Mouse (Mus musculus) heart, embryonic 15.5 days (tissue): ENCODE data around the gene Anks1b. TPM values are rescaled to one million over a fixed set of nuclear protein-coding genes. Genes with fewer than 3 reads are reported as not detected.

Source experiments
- ATAC-seq: fragments of 200-750 bp; cut with Nextera tagmentation; replicated peaks from 2 replicates; pipeline ENCODE4 v1.8.0; 2017; ENCODE audit warnings: low read depth, moderate TSS enrichment; ENCODE audit not compliant: insufficient number of reproducible peaks, insufficient read depth, low FRiP score
- H3K27ac ChIP-seq: fragments of 300-500 bp; sonication (generic); 2 replicates; pipeline ENCODE4 v1.5.1; 2015; ENCODE audit warnings: mild to moderate bottlenecking, inconsistent platforms
- H3K27me3 ChIP-seq: fragments of 300-500 bp; sonication (generic); 2 replicates; pipeline ENCODE4 v1.6.1; 2015; ENCODE audit warnings: inconsistent platforms
- H3K36me3 ChIP-seq: fragments of 300-500 bp; sonication (generic); 2 replicates; pipeline ENCODE4 v1.6.1; 2015; ENCODE audit warnings: mild to moderate bottlenecking, inconsistent platforms
- H3K4me1 ChIP-seq: fragments of 300-500 bp; sonication (generic); replicated peaks from 2 replicates; pipeline ENCODE4 v1.6.1; 2015; ENCODE audit warnings: inconsistent platforms
- H3K4me2 ChIP-seq: fragments of 300-500 bp; sonication (generic); 2 replicates; pipeline ENCODE4 v1.6.1; 2015; ENCODE audit warnings: inconsistent platforms, mild to moderate bottlenecking, moderate library complexity
- H3K4me3 ChIP-seq: fragments of 300-500 bp; sonication (generic); 2 replicates; pipeline ENCODE4 v1.5.1; 2015; ENCODE audit warnings: mild to moderate bottlenecking, inconsistent platforms
- H3K9ac ChIP-seq: fragments of 300-500 bp; sonication (generic); 2 replicates; pipeline ENCODE4 v1.6.1; 2015; ENCODE audit warnings: mild to moderate bottlenecking, inconsistent platforms
- H3K9me3 ChIP-seq: fragments of 300-500 bp; sonication (generic); replicated peaks from 2 replicates; pipeline ENCODE4 v1.6.1; 2016; ENCODE audit warnings: inconsistent platforms
- WGBS: fragments of 180-500 bp; shearing (Covaris S2); methylation state at CpG from one replicate; pipeline ENCODE4 v1.1.7; 2015; ENCODE audit warnings: mixed read lengths; 5-methylcytosine and 5-hydroxymethylcytosine counted together
- polyA plus RNA-seq: library from polyadenylated mRNA; unstranded; fragments of >200 nt; fragmentation: Nextera tagmentation; extraction: Ambion mirVana; gene quantifications from 2 replicates; pipeline ENCODE4 v1.2.1, GENCODE M21; 2015

Gene Anks1b
- polyA plus RNA-seq, 1 experiment from 2014 or later = 0.79 TPM

- H3K4me2 ChIP-seq = no peak overlapping the region
- H3K27me3 ChIP-seq = peaks cover 3% of the 10 kb centered on the region; the same call in 1 of the 2 replicates
- H3K27ac ChIP-seq = no peak overlapping the region
- H3K9ac ChIP-seq = no peak overlapping the region
- no peak overlapping the region for H3K4me3 ChIP-seq
- H3K36me3 ChIP-seq = no peaks in the 10 kb centered on the region
- WGBS = 87% methylated on average over 9 of the region's 9 CpGs
- ATAC-seq = no peak
- no peaks in the 10 kb centered on the region for H3K9me3 ChIP-seq
- peaks cover 6% of the 10 kb centered on the region; the same call in 1 of the 2 replicates for H3K4me1 ChIP-seq
Observed at GRCm38 (mm10) chr10:90718684-90719083, 845.4 kb downstream of the Anks1b start.

- H3K36me3 ChIP-seq = no peaks in the 10 kb centered on the region
- 46% methylated on average over 4 of the region's 4 CpGs for WGBS
Observed at GRCm38 (mm10) chr10:90719996-90720395, 846.7 kb downstream of the Anks1b start.

GRCm38 (mm10) chr10:90723071-90723494 is 849.8 kb downstream of the Anks1b start:
- Histone ChIP-seq H3K36me3 (no peaks in the 10 kb centered on the region), H3K9ac (no peak overlapping the region), H3K27me3 (peaks cover 10% of the 10 kb centered on the region), H3K27ac (no peak overlapping the region), H3K4me3 (no peak overlapping the region), H3K4me1 (peaks cover 9% of the 10 kb centered on the region; the same call in 1 of the 2 replicates), H3K9me3 (no peaks in the 10 kb centered on the region), H3K4me2 (no peak overlapping the region)
- ATAC-seq = 0 out of 2 replicates have a peak, but pooled peaks have one; percentile 39
- 28% methylated on average over 5 of the region's 5 CpGs for WGBS

More at GRCm38 (mm10) chr10:90719996-90720395, 846.7 kb downstream of the Anks1b start:
- no peaks in the 10 kb centered on the region for H3K9me3 ChIP-seq
- no peak overlapping the region for H3K4me2 ChIP-seq
- no peak overlapping the region for H3K4me3 ChIP-seq
- peaks cover 3% of the 10 kb centered on the region; the same call in 1 of the 2 replicates for H3K27me3 ChIP-seq
- ATAC-seq = no peak
- H3K27ac ChIP-seq = no peak overlapping the region
- H3K4me1 ChIP-seq = peaks cover 9% of the 10 kb centered on the region; the same call in 1 of the 2 replicates
- no peak overlapping the region for H3K9ac ChIP-seq

GRCm38 (mm10) chr10:90723941-90724341 is 850.6 kb downstream of the Anks1b start:
- no peaks in the 10 kb centered on the region for H3K36me3 ChIP-seq
- peaks cover 13% of the 10 kb centered on the region for H3K4me1 ChIP-seq
- no peak overlapping the region for H3K9ac ChIP-seq
- 81% methylated on average over 13 of the region's 13 CpGs for WGBS
- no peak overlapping the region for H3K4me3 ChIP-seq
- no peaks in the 10 kb centered on the region for H3K9me3 ChIP-seq
- no peak for ATAC-seq
- no peak overlapping the region for H3K27ac ChIP-seq
- H3K27me3 ChIP-seq = peaks cover 11% of the 10 kb centered on the region
- H3K4me2 ChIP-seq = no peak overlapping the region

GRCm38 (mm10) chr10:90724931-90725330 is 851.6 kb downstream of the Anks1b start:
- no peak overlapping the region for H3K4me2 ChIP-seq
- no peak for ATAC-seq
- H3K27ac ChIP-seq = no peak overlapping the region
- peaks cover 11% of the 10 kb centered on the region for H3K27me3 ChIP-seq
- no peaks in the 10 kb centered on the region for H3K36me3 ChIP-seq
- no peaks in the 10 kb centered on the region for H3K9me3 ChIP-seq
- 64% methylated on average over 1 of the region's 1 CpGs for WGBS
- H3K4me1 ChIP-seq = peaks cover 13% of the 10 kb centered on the region
- H3K9ac ChIP-seq = no peak overlapping the region
- H3K4me3 ChIP-seq = no peak overlapping the region

GRCm38 (mm10) chr10:90728401-90729358 is 855.4 kb downstream of the Anks1b start:
- H3K9ac ChIP-seq = peak overlapping the region; percentile 31; the same call in 1 of the 2 replicates
- no peak overlapping the region for H3K27ac ChIP-seq
- no peak for ATAC-seq
- H3K4me2 ChIP-seq = peak overlapping the region; percentile 65
- peaks cover 7% of the 10 kb centered on the region for H3K4me1 ChIP-seq
- no peaks in the 10 kb centered on the region for H3K9me3 ChIP-seq
- WGBS = 25% methylated on average over 22 of the region's 22 CpGs
- H3K27me3 ChIP-seq = peaks cover 8% of the 10 kb centered on the region; the same call in 1 of the 2 replicates
- H3K4me3 ChIP-seq = peak overlapping the region; percentile 39
- no peaks in the 10 kb centered on the region for H3K36me3 ChIP-seq

- H3K4me2 ChIP-seq = no peak overlapping the region
- peaks cover 5% of the 10 kb centered on the region for H3K4me1 ChIP-seq
- H3K27ac ChIP-seq = no peak overlapping the region
- H3K27me3 ChIP-seq = peaks cover 8% of the 10 kb centered on the region; the same call in 1 of the 2 replicates
- no peak overlapping the region for H3K9ac ChIP-seq
- H3K4me3 ChIP-seq = no peak overlapping the region
- 52% methylated on average over 10 of the region's 10 CpGs for WGBS
- ATAC-seq = no peak
- no peaks in the 10 kb centered on the region for H3K9me3 ChIP-seq
- H3K36me3 ChIP-seq = no peaks in the 10 kb centered on the region
Observed at GRCm38 (mm10) chr10:90729527-90729926, 856.2 kb downstream of the Anks1b start.

- Histone ChIP-seq H3K9me3 (no peaks in the 10 kb centered on the region), H3K27me3 (peaks cover 4% of the 10 kb centered on the region; the same call in 1 of the 2 replicates), H3K9ac (no peak overlapping the region), H3K4me2 (no peak overlapping the region), H3K4me3 (no peak overlapping the region), H3K4me1 (peaks cover 5% of the 10 kb centered on the region), H3K36me3 (no peaks in the 10 kb centered on the region), H3K27ac (no peak overlapping the region)
- ATAC-seq = no peak
- whole genome bisulfite sequencing = 53% methylated on average over 4 of the region's 4 CpGs
Observed at GRCm38 (mm10) chr10:90732823-90733222, 859.5 kb downstream of the Anks1b start.

- ATAC-seq = no peak
- no peak overlapping the region for H3K4me2 ChIP-seq
- no peaks in the 10 kb centered on the region for H3K9me3 ChIP-seq
- WGBS = 19% methylated on average over 5 of the region's 5 CpGs
- H3K9ac ChIP-seq = no peak overlapping the region
- no peaks in the 10 kb centered on the region for H3K36me3 ChIP-seq
- no peaks in the 10 kb centered on the region; the same call in 1 of the 2 replicates for H3K4me1 ChIP-seq
- H3K27ac ChIP-seq = no peak overlapping the region
- H3K27me3 ChIP-seq = no peaks in the 10 kb centered on the region
- no peak overlapping the region for H3K4me3 ChIP-seq
Observed at GRCm38 (mm10) chr10:90733632-90734031, 860.3 kb downstream of the Anks1b start.

GRCm38 (mm10) chr10:90738475-90738874 is 865.2 kb downstream of the Anks1b start:
- Histone ChIP-seq H3K9ac (no peak overlapping the region), H3K4me2 (no peak overlapping the region), H3K4me1 (no peaks in the 10 kb centered on the region), H3K36me3 (no peaks in the 10 kb centered on the region), H3K9me3 (no peaks in the 10 kb centered on the region), H3K4me3 (no peak overlapping the region), H3K27ac (no peak overlapping the region), H3K27me3 (no peaks in the 10 kb centered on the region)
- no peak for ATAC-seq
- 66% methylated on average over 2 of the region's 2 CpGs for WGBS

- no peaks in the 10 kb centered on the region for H3K4me1 ChIP-seq
- H3K36me3 ChIP-seq = no peaks in the 10 kb centered on the region
- WGBS = 85% methylated on average over 5 of the region's 5 CpGs
- H3K9me3 ChIP-seq = no peaks in the 10 kb centered on the region
- no peak overlapping the region for H3K4me3 ChIP-seq
- no peaks in the 10 kb centered on the region for H3K27me3 ChIP-seq
- H3K4me2 ChIP-seq = no peak overlapping the region
- no peak overlapping the region for H3K9ac ChIP-seq
- no peak for ATAC-seq
- no peak overlapping the region for H3K27ac ChIP-seq
Observed at GRCm38 (mm10) chr10:90740956-90741355, 867.6 kb downstream of the Anks1b start.
